Mouse (Mus musculus): ENCODE results near the gene Pxn. TPM values are rescaled to one million over a fixed set of nuclear protein-coding genes. Genes with fewer than 3 reads are reported as not detected.
A peak's percentile ranks its signal among the peaks of the same experiment; 100 is the strongest.

Gene Pxn
- polyA plus RNA-seq, 1 experiment from 2014 or later: 20.6 TPM

DNA sequence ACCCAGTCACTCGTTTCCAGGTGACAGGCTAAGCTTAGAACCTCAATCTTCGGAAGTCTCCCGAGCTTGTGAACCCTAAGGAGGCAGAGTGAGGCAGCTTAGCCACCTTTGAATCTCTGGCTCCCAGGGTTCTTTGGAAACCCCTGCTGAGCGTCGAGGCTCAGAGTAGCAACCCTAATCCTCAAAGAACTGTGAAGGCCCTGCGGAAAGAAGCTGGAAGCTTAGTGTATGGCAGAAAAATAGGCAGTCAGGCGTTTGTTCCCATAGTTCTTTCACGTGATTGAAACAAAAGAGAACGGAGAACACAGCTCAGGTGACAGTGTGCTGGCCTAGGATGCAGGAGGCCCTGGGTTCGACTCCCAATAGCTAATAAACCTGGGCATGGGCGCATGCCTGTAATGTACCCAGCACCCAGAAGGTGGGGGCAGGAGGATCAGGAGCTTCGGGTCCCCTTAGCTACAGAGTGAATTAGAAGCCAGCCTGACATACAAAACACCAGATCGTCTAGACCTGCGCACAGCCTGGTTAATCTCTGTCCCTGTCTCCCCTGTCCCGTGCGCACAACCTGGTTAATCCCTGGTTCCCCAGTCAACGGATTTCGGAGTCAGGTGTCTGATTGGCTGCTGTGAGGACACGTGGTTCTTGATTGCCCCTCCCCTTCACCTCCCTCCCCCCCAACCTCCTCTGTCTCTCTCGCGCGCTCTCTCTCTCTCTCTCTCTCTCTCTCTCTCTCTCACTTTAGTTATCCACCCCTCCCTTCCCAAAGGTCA is 31.0 kb upstream of the Pxn start:
- Histone ChIP-seq H3K27me3 (replicated peaks; ENCODE audit: control insufficient read depth, insufficient read depth, low read length) (no peaks in the 10 kb centered on the region), H3K4me2 (ENCODE audit: low read length) (peak overlapping the region; percentile 58), H3K9ac (replicated peaks; ENCODE audit: low read depth, low read length) (peak overlapping the region; percentile 56), H3K36me3 (ENCODE audit: control insufficient read depth, insufficient read depth) (no peaks in the 10 kb centered on the region), H3K27ac (ENCODE audit: low read length) (no peak overlapping the region), H3K4me3 (replicated peaks; ENCODE audit: low read length) (peak overlapping the region; percentile 48), H3K9me3 (ENCODE audit: control insufficient read depth, low read length) (no peaks in the 10 kb centered on the region), H3K4me1 (replicated peaks; ENCODE audit: control insufficient read depth, insufficient read depth, low read length) (peaks cover 16% of the 10 kb centered on the region)
- 6% methylated on average over 22 of the region's 22 CpGs for WGBS
- ATAC-seq: peak; percentile 88

DNA sequence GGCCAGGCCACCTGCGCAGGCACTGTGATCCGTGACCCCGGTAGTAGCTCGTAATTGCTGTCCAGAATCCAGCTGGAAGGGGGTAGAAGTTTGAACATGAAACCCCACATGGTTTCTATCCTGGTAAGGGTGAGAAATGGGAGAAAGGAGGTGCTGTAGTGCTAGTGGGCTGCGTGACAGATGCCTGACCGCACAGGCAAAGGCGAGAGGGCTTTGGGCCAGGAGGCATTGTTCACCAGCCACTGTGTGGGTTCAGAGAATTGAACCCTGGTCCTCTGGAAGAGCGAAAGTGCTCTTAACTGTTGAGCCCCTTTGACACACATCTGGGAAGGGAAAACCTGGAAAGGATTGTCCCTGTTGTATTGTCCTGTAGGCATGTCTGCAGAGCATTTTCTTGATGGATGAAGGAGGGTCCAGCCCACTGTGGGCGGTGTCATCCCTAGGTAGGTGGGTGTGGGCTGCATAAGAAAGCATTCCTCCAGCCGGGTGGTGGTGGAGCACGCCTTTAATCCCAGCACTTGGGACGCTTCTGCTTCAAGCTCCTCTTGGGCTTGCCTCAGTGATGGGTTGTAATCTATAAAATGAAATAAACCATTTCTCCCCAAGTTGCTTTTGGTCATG is 30.3 kb upstream of the Pxn start:
- Histone ChIP-seq H3K4me3 (replicated peaks; ENCODE audit: low read length) (peak overlapping the region; percentile 48), H3K4me1 (replicated peaks; ENCODE audit: control insufficient read depth, insufficient read depth, low read length) (peaks cover 12% of the 10 kb centered on the region), H3K4me2 (ENCODE audit: low read length) (peak overlapping the region; percentile 58), H3K27me3 (replicated peaks; ENCODE audit: control insufficient read depth, insufficient read depth, low read length) (no peaks in the 10 kb centered on the region), H3K9ac (replicated peaks; ENCODE audit: low read depth, low read length) (peak overlapping the region; percentile 42; the same call in 1 of the 2 replicates), H3K36me3 (ENCODE audit: control insufficient read depth, insufficient read depth) (no peaks in the 10 kb centered on the region), H3K27ac (ENCODE audit: low read length) (no peak overlapping the region), H3K9me3 (ENCODE audit: control insufficient read depth, low read length) (no peaks in the 10 kb centered on the region)
- 33% methylated on average over 12 of the region's 12 CpGs for WGBS
- peak; percentile 34; the same call in 1 of the 2 replicates for ATAC-seq

- no peak overlapping the region for H3K4me3 ChIP-seq (replicated peaks; ENCODE audit: low read length)
- H3K36me3 ChIP-seq (ENCODE audit: control insufficient read depth, insufficient read depth): no peaks in the 10 kb centered on the region
- H3K27me3 ChIP-seq (replicated peaks; ENCODE audit: control insufficient read depth, insufficient read depth, low read length): no peaks in the 10 kb centered on the region
- H3K4me2 ChIP-seq (ENCODE audit: low read length): no peak overlapping the region
- H3K4me1 ChIP-seq (replicated peaks; ENCODE audit: control insufficient read depth, insufficient read depth, low read length): peaks cover 30% of the 10 kb centered on the region
- no peak overlapping the region for H3K27ac ChIP-seq (ENCODE audit: low read length)
- no peak overlapping the region for H3K9ac ChIP-seq (replicated peaks; ENCODE audit: low read depth, low read length)
- no peak for ATAC-seq
- 37% methylated on average over 15 of the region's 15 CpGs for WGBS
- H3K9me3 ChIP-seq (ENCODE audit: control insufficient read depth, low read length): no peaks in the 10 kb centered on the region
Observed at GRCm38 (mm10) chr5:115479561-115479960, 26.9 kb upstream of the Pxn start.

DNA sequence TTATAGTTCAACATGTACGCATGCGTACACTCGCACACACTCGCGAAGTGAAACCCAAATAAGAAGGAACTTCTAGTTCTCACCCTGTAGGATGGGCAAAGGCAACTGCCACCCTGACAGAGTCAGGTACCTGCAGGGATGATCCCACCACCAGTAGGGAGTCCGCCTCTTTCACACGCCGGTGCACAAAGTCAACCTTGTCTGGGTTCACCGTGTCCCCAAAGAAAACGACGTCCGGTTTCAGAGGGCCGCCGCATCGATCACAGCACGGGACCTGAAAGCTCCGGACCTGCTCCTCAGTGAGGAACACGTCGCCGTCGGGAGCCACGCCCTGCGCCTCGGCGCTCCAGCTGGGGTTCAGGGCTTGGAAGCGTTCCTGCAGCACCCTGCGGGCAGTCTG is 26.4 kb upstream of the Pxn start:
- no peak for ATAC-seq

GRCm38 (mm10) chr5:115482390-115483265 is 23.8 kb upstream of the Pxn start:
- Histone ChIP-seq H3K9ac (replicated peaks; ENCODE audit: low read depth, low read length) (peak overlapping the region; percentile 1; the same call in 1 of the 2 replicates), H3K36me3 (ENCODE audit: control insufficient read depth, insufficient read depth) (no peaks in the 10 kb centered on the region), H3K4me1 (replicated peaks; ENCODE audit: control insufficient read depth, insufficient read depth, low read length) (peaks cover 26% of the 10 kb centered on the region), H3K27ac (ENCODE audit: low read length) (no peak overlapping the region), H3K4me2 (ENCODE audit: low read length) (peak overlapping the region; percentile 40), H3K4me3 (replicated peaks; ENCODE audit: low read length) (peak overlapping the region; percentile 17), H3K27me3 (replicated peaks; ENCODE audit: control insufficient read depth, insufficient read depth, low read length) (no peaks in the 10 kb centered on the region), H3K9me3 (ENCODE audit: control insufficient read depth, low read length) (no peaks in the 10 kb centered on the region)
- 26% methylated on average over 38 of the region's 38 CpGs for WGBS
- ATAC-seq: no peak

More for the DNA sequence above, 26.4 kb upstream of the Pxn start:
- Histone ChIP-seq H3K36me3 (ENCODE audit: control insufficient read depth, insufficient read depth) (no peaks in the 10 kb centered on the region), H3K27me3 (replicated peaks; ENCODE audit: control insufficient read depth, insufficient read depth, low read length) (no peaks in the 10 kb centered on the region), H3K4me3 (replicated peaks; ENCODE audit: low read length) (peak overlapping the region; percentile 21), H3K4me2 (ENCODE audit: low read length) (peak overlapping the region; percentile 41), H3K27ac (ENCODE audit: low read length) (no peak overlapping the region), H3K4me1 (replicated peaks; ENCODE audit: control insufficient read depth, insufficient read depth, low read length) (peaks cover 33% of the 10 kb centered on the region), H3K9me3 (ENCODE audit: control insufficient read depth, low read length) (no peaks in the 10 kb centered on the region), H3K9ac (replicated peaks; ENCODE audit: low read depth, low read length) (0 out of 2 replicates have a peak overlapping the region, but pooled peaks have one; percentile 17)
- WGBS: 16% methylated on average over 27 of the region's 27 CpGs

- H3K9ac ChIP-seq (replicated peaks; ENCODE audit: low read depth, low read length): no peak overlapping the region
- no peaks in the 10 kb centered on the region for H3K36me3 ChIP-seq (ENCODE audit: control insufficient read depth, insufficient read depth)
- H3K4me2 ChIP-seq (ENCODE audit: low read length): no peak overlapping the region; the same call in 1 of the 2 replicates
- H3K9me3 ChIP-seq (ENCODE audit: control insufficient read depth, low read length): no peaks in the 10 kb centered on the region
- H3K27ac ChIP-seq (ENCODE audit: low read length): no peak overlapping the region
- 38% methylated on average over 6 of the region's 6 CpGs for WGBS
- peaks cover 26% of the 10 kb centered on the region for H3K4me1 ChIP-seq (replicated peaks; ENCODE audit: control insufficient read depth, insufficient read depth, low read length)
- H3K27me3 ChIP-seq (replicated peaks; ENCODE audit: control insufficient read depth, insufficient read depth, low read length): no peaks in the 10 kb centered on the region
- ATAC-seq: no peak
- no peak overlapping the region; the same call in 1 of the 2 replicates for H3K4me3 ChIP-seq (replicated peaks; ENCODE audit: low read length)
Observed at GRCm38 (mm10) chr5:115483385-115483784, 23.1 kb upstream of the Pxn start.

- 6% methylated on average over 30 of the region's 30 CpGs for WGBS
- H3K4me2 ChIP-seq (ENCODE audit: low read length): peak within 1 kb of the TSS; percentile 76
- H3K4me1 ChIP-seq (replicated peaks; ENCODE audit: control insufficient read depth, insufficient read depth, low read length): peaks cover 30% of the 10 kb centered on the region
- H3K36me3 ChIP-seq (ENCODE audit: control insufficient read depth, insufficient read depth): no peaks in the 10 kb centered on the region
- ATAC-seq: peak; percentile 93
- peak within 1 kb of the TSS; percentile 52 for H3K9ac ChIP-seq (replicated peaks; ENCODE audit: low read depth, low read length)
- H3K4me3 ChIP-seq (replicated peaks; ENCODE audit: low read length): peak within 1 kb of the TSS; percentile 55
- peak within 1 kb of the TSS; percentile 51 for H3K27ac ChIP-seq (ENCODE audit: low read length)
- no peaks in the 10 kb centered on the region for H3K27me3 ChIP-seq (replicated peaks; ENCODE audit: control insufficient read depth, insufficient read depth, low read length)
- no peaks in the 10 kb centered on the region for H3K9me3 ChIP-seq (ENCODE audit: control insufficient read depth, low read length)
Observed at GRCm38 (mm10) chr5:115483947-115484920, 22.2 kb upstream of the Pxn start, which contains the start of gene Sirt4. Gene Sirt4, minus strand, starts transcription at chr5:115484725.

- Histone ChIP-seq H3K27me3 (replicated peaks; ENCODE audit: control insufficient read depth, insufficient read depth, low read length) (no peaks in the 10 kb centered on the region), H3K4me2 (ENCODE audit: low read length) (peak overlapping the region; percentile 76), H3K4me1 (replicated peaks; ENCODE audit: control insufficient read depth, insufficient read depth, low read length) (peaks cover 29% of the 10 kb centered on the region), H3K36me3 (ENCODE audit: control insufficient read depth, insufficient read depth) (no peaks in the 10 kb centered on the region), H3K27ac (ENCODE audit: low read length) (no peak overlapping the region), H3K9me3 (ENCODE audit: control insufficient read depth, low read length) (no peaks in the 10 kb centered on the region), H3K4me3 (replicated peaks; ENCODE audit: low read length) (peak overlapping the region; percentile 55), H3K9ac (replicated peaks; ENCODE audit: low read depth, low read length) (peak overlapping the region; percentile 52; the same call in 1 of the 2 replicates)
- no peak for ATAC-seq
- WGBS: 64% methylated on average over 5 of the region's 5 CpGs
Observed at GRCm38 (mm10) chr5:115484996-115485395, 21.5 kb upstream of the Pxn start.

Data from forebrain, embryonic 16.5 days (tissue).